Mouse (Mus musculus): ENCODE measurements around the gene Pink1.

DNA sequence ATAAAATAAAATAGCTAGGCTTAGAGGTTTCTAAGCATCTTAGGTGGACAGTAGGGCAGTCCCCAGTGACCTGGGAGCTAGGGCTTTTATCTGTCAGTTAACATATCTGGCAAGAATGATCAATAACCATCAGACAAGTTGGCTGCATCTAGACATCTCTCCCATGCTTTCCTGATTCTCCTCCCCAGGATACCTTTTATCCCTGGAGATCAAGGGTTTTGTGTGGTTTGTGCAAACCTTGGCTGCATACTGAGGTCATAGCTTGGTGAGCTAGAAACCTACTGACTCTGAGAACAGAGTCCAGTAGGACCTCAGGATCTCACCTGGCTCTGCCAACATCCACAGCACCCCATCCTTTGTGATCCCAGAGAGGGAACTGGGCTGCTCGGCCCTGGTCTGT lies 21.2 kb upstream of the Pink1 start:
- TF ChIP-seq CTCF (IDR thresholded peaks at IDR 0.05; ENCODE audit: insufficient read depth, low read depth, low read length) (no peak), POLR2A (IDR thresholded peaks at IDR 0.05; ENCODE audit: insufficient read depth, low read depth, low read length) (no peak)

Measured in olfactory bulb, adult 2 months (tissue).